30 mouse cellular contexts compared by ENCODE assay signal in genomic region chr9:64783511-64783910, GRCm38 (mm10).
"Had no signal": no experiment of that assay in that cellular context is flagged by ENCODE, and none has a peak within 500 bp of the region (broad histone marks: within the 10 kb centered on the region; RNA-seq: fewer than 3 reads in every experiment).

No protein-coding gene starts in this region.

- ATAC-seq: liver, embryonic 12.5 days; liver, postnatal 0 days; lung, postnatal 0 days; midbrain, embryonic 13.5 days; midbrain, embryonic 15.5 days; midbrain, embryonic 16.5 days had no signal

- H3K27me3 ChIP-seq: limb, embryonic 12.5 days; limb, embryonic 13.5 days; limb, embryonic 15.5 days; liver, embryonic 12.5 days; liver, embryonic 13.5 days; liver, embryonic 15.5 days; lung, embryonic 15.5 days; megakaryocyte, embryonic 14.5 days; midbrain, embryonic 12.5 days; midbrain, embryonic 13.5 days; midbrain, embryonic 15.5 days had no signal

- H3K4me1 ChIP-seq: limb, embryonic 10.5 days; limb, embryonic 12.5 days; limb, embryonic 13.5 days; lung, embryonic 15.5 days; midbrain, embryonic 10.5 days; midbrain, embryonic 12.5 days; midbrain, embryonic 13.5 days; midbrain, embryonic 15.5 days had no signal

- H3K36me3 ChIP-seq: limb, embryonic 10.5 days; limb, embryonic 12.5 days; limb, embryonic 13.5 days; limb, embryonic 15.5 days; liver, embryonic 12.5 days; liver, embryonic 13.5 days; liver, embryonic 15.5 days; lung, embryonic 15.5 days; midbrain, embryonic 10.5 days; midbrain, embryonic 12.5 days; midbrain, embryonic 13.5 days; midbrain, embryonic 15.5 days had no signal

- H3K9ac ChIP-seq: limb, embryonic 12.5 days; limb, embryonic 13.5 days; limb, embryonic 15.5 days; liver, embryonic 12.5 days; liver, embryonic 13.5 days; liver, embryonic 14.5 days; liver, embryonic 15.5 days; liver, postnatal 0 days; lung, embryonic 14.5 days; lung, embryonic 15.5 days; midbrain, embryonic 12.5 days; midbrain, embryonic 13.5 days; midbrain, embryonic 15.5 days had no signal

- H3K4me3 ChIP-seq: left cerebral cortex, adult 2 months; limb, embryonic 10.5 days; limb, embryonic 12.5 days; limb, embryonic 13.5 days; limb, embryonic 15.5 days; liver, embryonic 12.5 days; liver, embryonic 13.5 days; liver, embryonic 15.5 days; lung, embryonic 15.5 days; megakaryocyte, embryonic 14.5 days; midbrain, embryonic 10.5 days; midbrain, embryonic 12.5 days; midbrain, embryonic 13.5 days; midbrain, embryonic 15.5 days; myocyte had no signal

- H3K4me2 ChIP-seq: limb, embryonic 12.5 days; limb, embryonic 13.5 days; limb, embryonic 15.5 days; liver, embryonic 11.5 days; liver, embryonic 12.5 days; liver, embryonic 13.5 days; liver, embryonic 15.5 days; lung, embryonic 14.5 days; lung, embryonic 15.5 days; midbrain, embryonic 12.5 days; midbrain, embryonic 13.5 days; midbrain, embryonic 15.5 days had no signal

- H3K9me3 ChIP-seq: limb, embryonic 10.5 days; limb, embryonic 12.5 days; limb, embryonic 13.5 days; limb, embryonic 15.5 days; liver, embryonic 12.5 days; liver, embryonic 13.5 days; liver, embryonic 15.5 days; lung, embryonic 15.5 days; megakaryocyte, embryonic 14.5 days; midbrain, embryonic 10.5 days; midbrain, embryonic 12.5 days; midbrain, embryonic 13.5 days; midbrain, embryonic 15.5 days had no signal

- DNase-seq: left cerebral cortex, postnatal 4 days; liver; liver, embryonic 13.5 days; liver, postnatal 0 days; lung, adult 18-20 months; lung, adult 2 months; lung, embryonic 14.5 days; lung, postnatal 10 days; lung, postnatal 14 days; lung, postnatal 36 days; lung, postnatal 4 days had no signal

- H3K27ac ChIP-seq: left cerebral cortex, adult 2 months; limb, embryonic 10.5 days; limb, embryonic 12.5 days; limb, embryonic 13.5 days; limb, embryonic 15.5 days; liver, embryonic 12.5 days; liver, embryonic 13.5 days; liver, embryonic 14.5 days; liver, embryonic 15.5 days; lung, embryonic 15.5 days; macrophage; midbrain, embryonic 10.5 days; midbrain, embryonic 12.5 days; midbrain, embryonic 13.5 days; midbrain, embryonic 15.5 days had no signal
